Mouse (Mus musculus): ENCODE data around the gene Chil3. TPM values are rescaled to one million over a fixed set of nuclear protein-coding genes. Genes with fewer than 3 reads are reported as not detected.

The Chil3 gene
- polyA plus RNA-seq (2021; fragmentation: Nextera tagmentation): not detected in 2 replicates
- long read RNA-seq, experiment 1: 0 reads
- long read RNA-seq, experiment 2: 0 reads

DNA sequence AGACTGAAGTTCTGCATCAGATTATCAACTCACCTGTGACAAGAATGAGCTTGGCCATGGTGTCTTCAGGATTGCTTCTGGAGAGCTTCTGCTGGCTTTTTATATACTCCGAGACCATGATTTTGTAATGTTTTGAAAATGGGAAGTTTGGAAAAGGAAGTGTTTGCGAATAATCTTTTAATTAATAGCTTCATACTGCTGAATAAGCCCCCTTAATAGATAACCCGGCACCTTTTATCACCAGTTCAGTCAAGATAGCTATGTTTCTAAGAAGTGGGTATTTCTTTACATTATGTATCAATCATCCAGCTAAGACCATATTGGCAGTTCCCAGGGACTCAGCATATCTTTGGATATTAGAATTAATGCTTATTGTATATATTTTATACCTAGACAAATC lies at the start of gene Chil3:
Gene Chil3, minus strand, starts transcription at position 101 of the 400 bp plus-strand sequence.

GRCm38 (mm10) chr3:106112929-106113328 lies 54.4 kb downstream of the Chil3 start, which contains the start of gene Chia1:
Chia1 (plus strand) TSS chr3:106113229.

Other genes starting within 250 kb of the Chil3 start
- gene I830077J02Rik, start 234.9 kb downstream of the Chil3 start, polyA plus RNA-seq (2021; fragmentation: Nextera tagmentation): 0.59 TPM in 2 replicates
- gene Wdr77, start 208.2 kb downstream of the Chil3 start, polyA plus RNA-seq (2021; fragmentation: Nextera tagmentation): 31.0 and 35.2 TPM in 2 replicates
- gene Atp5f1, start 207.5 kb downstream of the Chil3 start, polyA plus RNA-seq (2021; fragmentation: Nextera tagmentation): 550 and 572 TPM in 2 replicates
- gene Ovgp1, start 193.9 kb downstream of the Chil3 start, polyA plus RNA-seq (2021; fragmentation: Nextera tagmentation): not detected in 2 replicates
- 3.3 and 10.9 TPM in 2 replicates for gene Pifo, start 152.9 kb downstream of the Chil3 start, polyA plus RNA-seq (2021; fragmentation: Nextera tagmentation)
- 0.33 TPM in 1 of 2 replicates, not detected in the other for gene Chil5, start 134.8 kb downstream of the Chil3 start, polyA plus RNA-seq (2021; fragmentation: Nextera tagmentation)
- gene Chia1, start 54.3 kb downstream of the Chil3 start, polyA plus RNA-seq (2021; fragmentation: Nextera tagmentation): 0.99 and 1.7 TPM in 2 replicates
- not detected in 2 replicates for gene Chil4, start 51.9 kb upstream of the Chil3 start, polyA plus RNA-seq (2021; fragmentation: Nextera tagmentation)
- gene Chil6, start 238.6 kb upstream of the Chil3 start, polyA plus RNA-seq (2021; fragmentation: Nextera tagmentation): not detected in 2 replicates